Mouse (Mus musculus) liver, embryonic 16.5 days (tissue): ENCODE results near the gene Hist2h2be. TPM values are rescaled to one million over a fixed set of nuclear protein-coding genes. Genes with fewer than 3 reads are reported as not detected.
A peak's percentile ranks its signal among the peaks of the same experiment; 100 is the strongest.
"Not testable (repeated sequence)": the region's sequence is repeated elsewhere in the genome, so short reads cannot be mapped to it uniquely, and the experiment has no call there.

Experiments used
- ATAC-seq: fragments of 200-750 bp; cut with Nextera tagmentation; 2 replicates; pipeline ENCODE4 v1.8.0; 2017; ENCODE audit warnings: low read depth, mild to moderate bottlenecking, moderate number of reproducible peaks, moderate library complexity
- H3K27ac ChIP-seq: fragments of 300-500 bp; sonication (generic); 2 replicates; pipeline ENCODE4 v1.5.1; 2014; ENCODE audit warnings: mild to moderate bottlenecking, low read length
- H3K27me3 ChIP-seq: fragments of 300-500 bp; sonication (generic); 2 replicates; pipeline ENCODE4 v1.6.1; 2014; ENCODE audit warnings: low read depth, low read length, mixed read lengths; ENCODE audit not compliant: control insufficient read depth, insufficient read depth
- H3K36me3 ChIP-seq: fragments of 300-500 bp; sonication (generic); 2 replicates; pipeline ENCODE4 v1.6.1; 2014; ENCODE audit warnings: mild to moderate bottlenecking; ENCODE audit not compliant: control insufficient read depth, insufficient read depth
- H3K4me1 ChIP-seq: fragments of 300-500 bp; sonication (generic); 2 replicates; pipeline ENCODE4 v1.6.1; 2014; ENCODE audit warnings: low read depth, low read length, mixed read lengths; ENCODE audit not compliant: control insufficient read depth
- H3K4me2 ChIP-seq: fragments of 300-500 bp; sonication (generic); 2 replicates; pipeline ENCODE4 v1.6.1; 2014; ENCODE audit warnings: low read depth, low read length, mixed read lengths
- H3K4me3 ChIP-seq: fragments of 300-500 bp; sonication (generic); 2 replicates; pipeline ENCODE4 v1.5.1; 2014; ENCODE audit warnings: low read depth, mild to moderate bottlenecking, low read length
- H3K9ac ChIP-seq: fragments of 300-500 bp; sonication (generic); 2 replicates; pipeline ENCODE4 v1.6.1; 2014; ENCODE audit warnings: low read depth, low read length
- H3K9me3 ChIP-seq: fragments of 300-500 bp; sonication (generic); replicated peaks from 2 replicates; pipeline ENCODE4 v1.6.1; 2016; ENCODE audit warnings: low read length; ENCODE audit not compliant: control insufficient read depth
- WGBS: fragments of 180-500 bp; shearing (Covaris S2); extraction: QIAGEN DNeasy Blood & Tissue Kit; methylation state at CpG from one replicate; pipeline ENCODE4 v1.1.7; 2014; ENCODE audit not compliant: insufficient replicate concordance; 5-methylcytosine and 5-hydroxymethylcytosine counted together
- polyA plus RNA-seq: library from polyadenylated mRNA; unstranded; fragments of >200 nt; fragmentation: Nextera tagmentation; extraction: Ambion mirVana; gene quantifications from 2 replicates; pipeline ENCODE4 v1.2.1, GENCODE M21; 2015

Gene Hist2h2be
- polyA plus RNA-seq, 1 experiment from 2014 or later: 7.2 TPM

GRCm38 (mm10) chr3:96240799-96241197 lies 19.9 kb downstream of the Hist2h2be start:
- Histone ChIP-seq H3K36me3 (no peaks in the 10 kb centered on the region), H3K27me3 (no peaks in the 10 kb centered on the region), H3K4me1 (peaks cover 42% of the 10 kb centered on the region), H3K4me2 (peak overlapping the region; percentile 63), H3K4me3 (peak overlapping the region; percentile 36), H3K9ac (peak overlapping the region; percentile 63), H3K27ac (peak overlapping the region; percentile 91), H3K9me3 (no peaks in the 10 kb centered on the region)
- no peak for ATAC-seq
- WGBS: 76% methylated on average over 9 of the region's 9 CpGs

- whole genome bisulfite sequencing: 59% methylated on average over 7 of the region's 7 CpGs
- Histone ChIP-seq H3K9ac (peak overlapping the region; percentile 72), H3K9me3 (no peaks in the 10 kb centered on the region), H3K4me3 (peak overlapping the region; percentile 61), H3K4me1 (peaks cover 33% of the 10 kb centered on the region), H3K4me2 (peak overlapping the region; percentile 68), H3K36me3 (no peaks in the 10 kb centered on the region), H3K27me3 (no peaks in the 10 kb centered on the region), H3K27ac (peak overlapping the region; percentile 96)
- no peak for ATAC-seq
Measured at GRCm38 (mm10) chr3:96243921-96244572, 23.1 kb downstream of the Hist2h2be start.

GRCm38 (mm10) chr3:96245003-96245886 lies 24.3 kb downstream of the Hist2h2be start, which contains the start of gene Hist2h2aa1:
Gene Hist2h2aa1 (plus strand): TSS chr3:96245497.
- peak within 1 kb of the TSS; percentile 68 for H3K4me2 ChIP-seq
- not testable (repeated sequence) for H3K9me3 ChIP-seq, H3K36me3 ChIP-seq, H3K27me3 ChIP-seq
- ATAC-seq: peak; percentile 70
- peak within 1 kb of the TSS; percentile 61 for H3K4me3 ChIP-seq
- 0% methylated on average over 25 of the region's 88 CpGs for WGBS
- peaks cover 42% of the 10 kb centered on the region for H3K4me1 ChIP-seq
- H3K9ac ChIP-seq: peak within 1 kb of the TSS; percentile 72
- H3K27ac ChIP-seq: peak within 1 kb of the TSS; percentile 96

DNA sequence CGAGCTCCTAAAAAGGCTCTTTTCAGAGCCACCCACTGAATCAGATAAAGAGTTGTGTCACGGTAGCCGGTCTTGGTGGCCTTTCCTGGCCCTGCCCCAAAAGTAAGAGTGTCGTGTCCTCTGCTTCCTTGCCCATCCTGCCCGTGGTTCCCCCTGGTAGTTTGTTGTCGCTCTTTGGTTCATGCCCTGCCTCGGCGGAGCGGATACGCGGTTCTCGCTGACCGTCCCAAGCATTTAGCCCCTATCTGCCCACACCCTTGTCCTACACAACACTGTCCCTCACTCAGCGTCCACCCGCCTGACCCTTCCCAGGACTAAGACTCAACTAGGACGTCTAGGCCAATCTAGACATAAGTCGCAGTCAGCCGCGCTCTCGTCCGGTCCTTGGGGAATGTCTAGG lies 25.1 kb downstream of the Hist2h2be start:
- H3K9me3 ChIP-seq, H3K27me3 ChIP-seq, H3K9ac ChIP-seq, H3K4me2 ChIP-seq, H3K36me3 ChIP-seq, ATAC-seq: not testable (repeated sequence)
- Histone ChIP-seq H3K4me1 (peaks cover 45% of the 10 kb centered on the region), H3K27ac (peak overlapping the region; percentile 85), H3K4me3 (peak overlapping the region; percentile 38; the same call in 1 of the 2 replicates)
- WGBS: 0% methylated on average over 10 of the region's 21 CpGs

GRCm38 (mm10) chr3:96246427-96246856 lies 25.5 kb downstream of the Hist2h2be start, which contains the start of gene Hist2h3c1:
Gene Hist2h3c1 (plus strand): TSS chr3:96246685.
- H3K4me2 ChIP-seq: peak within 1 kb of the TSS; percentile 49

GRCm38 (mm10) chr3:96247356-96248140 lies 26.6 kb downstream of the Hist2h2be start:
- no peak for ATAC-seq
- H3K4me1 ChIP-seq: peaks cover 36% of the 10 kb centered on the region
- no peaks in the 10 kb centered on the region for H3K27me3 ChIP-seq
- peak overlapping the region; percentile 49 for H3K4me2 ChIP-seq
- peak overlapping the region; percentile 69 for H3K4me3 ChIP-seq
- no peaks in the 10 kb centered on the region for H3K36me3 ChIP-seq
- H3K9me3 ChIP-seq: no peaks in the 10 kb centered on the region
- peak overlapping the region; percentile 80 for H3K9ac ChIP-seq
- peak overlapping the region; percentile 95 for H3K27ac ChIP-seq
- WGBS: 3% methylated on average over 11 of the region's 11 CpGs

More at GRCm38 (mm10) chr3:96246427-96246856, 25.5 kb downstream of the Hist2h2be start, which contains the start of gene Hist2h3c1:
- peak; percentile 80 for ATAC-seq
- H3K4me3 ChIP-seq: peak within 1 kb of the TSS; percentile 69
- not testable (repeated sequence) for H3K36me3 ChIP-seq, H3K27me3 ChIP-seq, H3K9me3 ChIP-seq
- peak within 1 kb of the TSS; percentile 80 for H3K9ac ChIP-seq
- 0% methylated on average over 7 of the region's 47 CpGs for WGBS
- peaks cover 43% of the 10 kb centered on the region for H3K4me1 ChIP-seq
- H3K27ac ChIP-seq: peak within 1 kb of the TSS; percentile 95

DNA sequence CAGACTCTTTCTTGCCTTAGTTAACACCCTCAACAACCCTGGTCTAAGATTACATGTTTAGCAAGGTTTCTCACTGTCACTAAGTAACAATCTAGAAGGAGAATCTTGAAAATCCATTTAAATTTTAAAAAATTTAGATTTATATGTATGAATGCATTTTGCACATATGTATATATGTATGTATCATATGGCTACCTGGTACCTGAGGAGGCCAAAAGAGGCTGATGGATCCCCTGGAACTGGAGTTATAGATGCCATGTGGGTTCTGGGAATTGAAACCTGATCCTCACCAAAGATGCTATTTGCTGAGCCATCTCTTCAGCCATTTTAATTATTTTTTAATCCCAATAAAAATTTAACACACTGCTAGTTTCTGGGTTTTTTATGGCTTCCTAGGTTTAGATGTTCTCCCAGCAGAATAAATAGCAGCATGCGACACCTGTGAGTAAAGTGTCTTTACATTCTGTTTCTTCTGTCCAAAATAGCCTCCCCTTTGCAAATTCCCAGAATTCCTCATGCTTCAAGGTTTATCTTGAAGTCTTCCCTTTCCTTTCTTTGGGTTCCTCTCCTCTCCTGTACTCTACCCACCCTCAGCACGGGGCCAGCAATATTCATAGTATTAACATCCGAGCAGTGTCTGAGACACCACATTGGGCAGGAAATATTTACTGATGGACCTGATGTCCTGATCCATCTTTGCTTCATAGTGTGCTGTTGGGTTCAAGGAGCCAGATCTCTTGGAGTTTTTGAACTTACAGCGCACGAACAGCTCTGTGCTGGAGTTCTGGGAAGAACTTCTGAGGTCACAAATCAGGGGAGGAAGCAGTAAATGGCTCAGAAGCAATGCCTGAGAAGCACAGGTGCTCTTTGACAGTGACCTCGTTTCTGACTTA lies 27.5 kb downstream of the Hist2h2be start:
- peak overlapping the region; percentile 49 for H3K4me2 ChIP-seq
- H3K36me3 ChIP-seq: no peaks in the 10 kb centered on the region
- H3K9ac ChIP-seq: peak overlapping the region; percentile 80
- H3K4me3 ChIP-seq: peak overlapping the region; percentile 69
- WGBS: 45% methylated on average over 6 of the region's 6 CpGs
- no peaks in the 10 kb centered on the region for H3K9me3 ChIP-seq
- peak overlapping the region; percentile 95 for H3K27ac ChIP-seq
- ATAC-seq: no peak
- H3K4me1 ChIP-seq: peaks cover 34% of the 10 kb centered on the region
- no peaks in the 10 kb centered on the region for H3K27me3 ChIP-seq

- peaks cover 34% of the 10 kb centered on the region for H3K4me1 ChIP-seq
- no peak for ATAC-seq
- no peaks in the 10 kb centered on the region for H3K36me3 ChIP-seq
- peak overlapping the region; percentile 49 for H3K4me2 ChIP-seq
- peak overlapping the region; percentile 95 for H3K27ac ChIP-seq
- H3K9me3 ChIP-seq: no peaks in the 10 kb centered on the region
- no peaks in the 10 kb centered on the region for H3K27me3 ChIP-seq
- peak overlapping the region; percentile 80 for H3K9ac ChIP-seq
- WGBS: 64% methylated on average over 4 of the region's 4 CpGs
- peak overlapping the region; percentile 69 for H3K4me3 ChIP-seq
Measured at GRCm38 (mm10) chr3:96249034-96249345, 28.1 kb downstream of the Hist2h2be start.
